Mouse (Mus musculus) kidney, postnatal 4 days (tissue): ENCODE measurements around the gene Erbb2.

Source experiments
- DNase-seq, 2 experiments: peaks; one replicate each; pipeline ENCODE4 v3.0.0; 2021; ENCODE audit warnings: mixed read lengths in 2 of 2

Erbb2 gene

GRCm38 (mm10) chr11:98385638-98386585 is 26.4 kb upstream of the Erbb2 start, which contains the start of gene Pnmt:
TSS of gene Pnmt (plus strand) at chr11:98386450.
- DNase-seq: no peak

- peak in 1 of 2 experiments; percentile 25 for DNase-seq
Measured at GRCm38 (mm10) chr11:98386596-98386995, 25.7 kb upstream of the Erbb2 start.

GRCm38 (mm10) chr11:98387056-98387577 is 25.2 kb upstream of the Erbb2 start:
- DNase-seq: no peak

- DNase-seq: peak in 1 of 2 experiments; percentile 19
Measured at GRCm38 (mm10) chr11:98388282-98388681, 24.0 kb upstream of the Erbb2 start.

- DNase-seq: peak; percentile 73 to 82
Measured at GRCm38 (mm10) chr11:98389221-98389780, 23.0 kb upstream of the Erbb2 start.

- DNase-seq: no peak
Measured at GRCm38 (mm10) chr11:98390141-98390540, 22.1 kb upstream of the Erbb2 start.

- DNase-seq: no peak
Measured at GRCm38 (mm10) chr11:98392034-98392433, 20.2 kb upstream of the Erbb2 start.

- peak in 1 of 2 experiments; percentile 15 for DNase-seq
Measured at GRCm38 (mm10) chr11:98392645-98393044, 19.6 kb upstream of the Erbb2 start.

- DNase-seq: peak; percentile 68 to 74
Measured at GRCm38 (mm10) chr11:98393317-98393716, 19.0 kb upstream of the Erbb2 start.

GRCm38 (mm10) chr11:98394301-98394700 is 18.0 kb upstream of the Erbb2 start:
- DNase-seq: peak in 1 of 2 experiments; percentile 42

GRCm38 (mm10) chr11:98395041-98395440 is 17.2 kb upstream of the Erbb2 start:
- DNase-seq: peak; percentile 67 to 77

GRCm38 (mm10) chr11:98397946-98398345 is 14.3 kb upstream of the Erbb2 start:
- DNase-seq: no peak

GRCm38 (mm10) chr11:98400161-98400726 is 12.0 kb upstream of the Erbb2 start, which contains the start of gene Pgap3:
TSS of gene Pgap3 (minus strand) at chr11:98400490.
- DNase-seq: peak; percentile 94 to 96

- DNase-seq: peak; percentile 49 to 68
Measured at GRCm38 (mm10) chr11:98400816-98401215, 11.5 kb upstream of the Erbb2 start.

- no peak for DNase-seq
Measured at GRCm38 (mm10) chr11:98406621-98407020, 5.6 kb upstream of the Erbb2 start.

- peak; percentile 75 to 86 for DNase-seq
Measured at GRCm38 (mm10) chr11:98408872-98409271, 3.4 kb upstream of the Erbb2 start.

GRCm38 (mm10) chr11:98409341-98409822 is 2.9 kb upstream of the Erbb2 start:
- peak; percentile 78 to 85 for DNase-seq

- DNase-seq: peak; percentile 70 to 79
Measured at GRCm38 (mm10) chr11:98412797-98413301, 579 bp downstream of the Erbb2 start.

- peak; percentile 35 to 36 for DNase-seq
Measured at GRCm38 (mm10) chr11:98413731-98414130, 1.5 kb downstream of the Erbb2 start.

- no peak for DNase-seq
Measured at GRCm38 (mm10) chr11:98414162-98414561, 1.9 kb downstream of the Erbb2 start.

GRCm38 (mm10) chr11:98417074-98417473 is 4.8 kb downstream of the Erbb2 start:
- DNase-seq: no peak

- no peak for DNase-seq
Measured at GRCm38 (mm10) chr11:98418273-98418672, 6.0 kb downstream of the Erbb2 start.
